Mouse (Mus musculus) forebrain, postnatal 0 days (tissue): Measurements from ENCODE around the gene Rgs6. TPM values are rescaled to one million over a fixed set of nuclear protein-coding genes. Genes with fewer than 3 reads are reported as not detected.
A peak's percentile ranks its signal among the peaks of the same experiment; 100 is the strongest.

ENCODE experiments used
- ATAC-seq: fragments of 200-750 bp; cut with Nextera tagmentation; 2 replicates; pipeline ENCODE4 v1.8.0; 2017; ENCODE audit warnings: mild to moderate bottlenecking, moderate library complexity
- DNase-seq: peaks from one replicate; pipeline ENCODE4 v3.0.0-alpha.2; 2015
- H3K27ac ChIP-seq: fragments of 300-500 bp; sonication (generic); 2 replicates; pipeline ENCODE4 v1.5.1; 2014; ENCODE audit warnings: low read depth, mild to moderate bottlenecking, antibody characterized with exemption, low read length, moderate library complexity, mixed read lengths
- H3K27me3 ChIP-seq: fragments of 300-500 bp; sonication (generic); 2 replicates; pipeline ENCODE4 v1.6.1; 2014; ENCODE audit warnings: mild to moderate bottlenecking, low read length, mixed read lengths; ENCODE audit not compliant: insufficient read depth
- H3K36me3 ChIP-seq: fragments of 300-500 bp; sonication (generic); 2 replicates; pipeline ENCODE4 v1.6.1; 2014; ENCODE audit warnings: mild to moderate bottlenecking, moderate library complexity; ENCODE audit not compliant: insufficient read depth
- H3K4me1 ChIP-seq: fragments of 300-500 bp; sonication (generic); 2 replicates; pipeline ENCODE4 v1.6.1; 2014; ENCODE audit warnings: antibody characterized with exemption; ENCODE audit not compliant: insufficient read depth
- H3K4me2 ChIP-seq: fragments of 300-500 bp; sonication (generic); 2 replicates; pipeline ENCODE4 v1.6.1; 2014; ENCODE audit warnings: low read depth, mild to moderate bottlenecking, moderate library complexity
- H3K4me3 ChIP-seq: fragments of 300-500 bp; sonication (generic); 2 replicates; pipeline ENCODE4 v1.5.1; 2014; ENCODE audit warnings: low read depth, low read length, mixed read lengths
- H3K9ac ChIP-seq: fragments of 300-500 bp; sonication (generic); 2 replicates; pipeline ENCODE4 v1.6.1; 2014; ENCODE audit warnings: mild to moderate bottlenecking
- H3K9me3 ChIP-seq: fragments of 300-500 bp; sonication (generic); 2 replicates; pipeline ENCODE4 v1.6.1; 2016; ENCODE audit warnings: low read length
- CTCF ChIP-seq: sonication (generic); IDR thresholded peaks from 2 replicates; pipeline ENCODE4 v1.5.1; 2016; ENCODE audit warnings: antibody characterized with exemption, control low read depth, low read depth
- WGBS: fragments of 180-500 bp; shearing (Covaris S2); extraction: QIAGEN DNeasy Blood & Tissue Kit; methylation state at CpG from one replicate; pipeline ENCODE4 v1.1.7; 2014; 5-methylcytosine and 5-hydroxymethylcytosine counted together
- polyA plus RNA-seq: library from polyadenylated mRNA; unstranded; fragments of >200 nt; fragmentation: Nextera tagmentation; extraction: Ambion mirVana; gene quantifications from 2 replicates; pipeline ENCODE4 v1.2.1, GENCODE M21; 2015
- total RNA-seq: library from RNA; depleted of rRNA; stranded (reverse); fragments of >200 nt; gene quantifications from 2 replicates; pipeline ENCODE4 v1.2.3, GENCODE M21; 2014

Gene Rgs6
- total and polyA plus RNA-seq, 2 experiments from 2014 or later: 16.8 to 19.6 TPM

- no peaks in the 10 kb centered on the region for H3K36me3 ChIP-seq
- H3K9ac ChIP-seq: no peak overlapping the region
- 30% methylated on average over 12 of the region's 12 CpGs for WGBS
- TF ChIP-seq CTCF: no peak
- no peak overlapping the region for H3K27ac ChIP-seq
- H3K4me3 ChIP-seq: no peak overlapping the region
- H3K4me1 ChIP-seq: peaks cover 9% of the 10 kb centered on the region; the same call in 1 of the 2 replicates
- no peaks in the 10 kb centered on the region for H3K9me3 ChIP-seq
- ATAC-seq (peak; percentile 81), DNase-seq (peak; percentile 45)
- no peak overlapping the region for H3K4me2 ChIP-seq
- no peaks in the 10 kb centered on the region for H3K27me3 ChIP-seq
Measured at GRCm38 (mm10) chr12:83169495-83170209, 581.6 kb downstream of the Rgs6 start.

DNA sequence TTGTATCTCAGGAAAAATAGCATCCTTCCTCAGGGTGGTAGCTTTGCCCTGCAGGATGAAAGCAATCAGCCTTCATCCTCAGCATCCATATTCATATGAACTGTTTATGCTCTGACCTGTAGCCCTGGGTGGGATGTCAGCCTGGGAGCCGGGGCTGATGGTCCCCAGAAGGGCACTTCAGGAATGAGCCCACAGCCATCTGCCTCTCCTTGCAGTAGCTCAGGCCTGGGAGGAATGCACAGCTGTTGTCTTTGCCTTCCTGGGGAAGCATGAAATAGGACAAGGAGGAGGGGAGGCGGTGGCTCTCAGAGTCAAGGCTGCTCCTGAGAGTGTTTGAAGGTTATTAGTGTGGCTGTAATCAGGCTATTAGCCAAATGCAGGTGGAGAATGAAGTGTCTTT lies 590.7 kb downstream of the Rgs6 start:
- Histone ChIP-seq H3K36me3 (no peaks in the 10 kb centered on the region), H3K27me3 (no peaks in the 10 kb centered on the region), H3K4me2 (no peak overlapping the region), H3K4me1 (no peaks in the 10 kb centered on the region), H3K9me3 (no peaks in the 10 kb centered on the region), H3K9ac (no peak overlapping the region), H3K4me3 (no peak overlapping the region), H3K27ac (no peak overlapping the region)
- TF ChIP-seq CTCF: no peak
- DNase-seq (no peak), ATAC-seq (no peak)
- WGBS: 64% methylated on average over 2 of the region's 2 CpGs

- Histone ChIP-seq H3K27me3 (no peaks in the 10 kb centered on the region), H3K27ac (no peak overlapping the region), H3K36me3 (no peaks in the 10 kb centered on the region), H3K4me1 (no peaks in the 10 kb centered on the region), H3K9ac (no peak overlapping the region), H3K4me3 (no peak overlapping the region), H3K4me2 (no peak overlapping the region), H3K9me3 (no peaks in the 10 kb centered on the region)
- 26% methylated on average over 1 of the region's 1 CpGs for WGBS
- TF ChIP-seq CTCF: no peak
- DNase-seq (no peak), ATAC-seq (no peak)
Measured at GRCm38 (mm10) chr12:83179860-83180259, 591.8 kb downstream of the Rgs6 start.

- Histone ChIP-seq H3K36me3 (no peaks in the 10 kb centered on the region), H3K27ac (no peak overlapping the region), H3K4me1 (no peaks in the 10 kb centered on the region), H3K27me3 (no peaks in the 10 kb centered on the region), H3K9me3 (no peaks in the 10 kb centered on the region), H3K9ac (no peak overlapping the region), H3K4me3 (no peak overlapping the region), H3K4me2 (no peak overlapping the region)
- no peak for DNase-seq
- 78% methylated on average over 6 of the region's 6 CpGs for WGBS
- no peak for TF ChIP-seq CTCF
- no peak for ATAC-seq
Measured at GRCm38 (mm10) chr12:83180561-83180960, 592.5 kb downstream of the Rgs6 start.

DNA sequence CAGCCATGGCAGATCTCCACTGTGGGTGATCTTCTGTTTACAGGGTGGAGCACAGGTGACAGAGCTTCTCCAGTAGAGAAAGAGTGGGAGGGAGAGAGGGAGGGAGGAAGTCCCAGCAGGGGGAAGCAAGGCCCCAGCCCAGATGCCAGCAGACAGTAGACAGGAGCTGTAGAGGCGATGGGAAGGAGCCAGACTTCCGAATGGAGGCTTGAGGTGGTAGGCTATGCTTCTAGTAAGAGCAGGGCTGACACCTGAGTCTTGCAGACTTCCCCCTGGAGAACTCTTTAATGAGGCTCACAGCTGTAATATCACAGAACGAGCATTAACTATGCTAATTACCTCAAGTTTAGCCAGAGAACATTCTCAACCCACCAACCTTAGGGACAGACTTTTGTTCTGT lies 613.6 kb downstream of the Rgs6 start:
- WGBS: 40% methylated on average over 3 of the region's 3 CpGs
- no peak overlapping the region for H3K9ac ChIP-seq
- no peak overlapping the region for H3K4me2 ChIP-seq
- DNase-seq (no peak), ATAC-seq (no peak)
- no peak overlapping the region for H3K27ac ChIP-seq
- no peaks in the 10 kb centered on the region for H3K9me3 ChIP-seq
- no peaks in the 10 kb centered on the region for H3K36me3 ChIP-seq
- no peaks in the 10 kb centered on the region for H3K4me1 ChIP-seq
- no peak for TF ChIP-seq CTCF
- H3K27me3 ChIP-seq: no peaks in the 10 kb centered on the region
- H3K4me3 ChIP-seq: no peak overlapping the region

DNA sequence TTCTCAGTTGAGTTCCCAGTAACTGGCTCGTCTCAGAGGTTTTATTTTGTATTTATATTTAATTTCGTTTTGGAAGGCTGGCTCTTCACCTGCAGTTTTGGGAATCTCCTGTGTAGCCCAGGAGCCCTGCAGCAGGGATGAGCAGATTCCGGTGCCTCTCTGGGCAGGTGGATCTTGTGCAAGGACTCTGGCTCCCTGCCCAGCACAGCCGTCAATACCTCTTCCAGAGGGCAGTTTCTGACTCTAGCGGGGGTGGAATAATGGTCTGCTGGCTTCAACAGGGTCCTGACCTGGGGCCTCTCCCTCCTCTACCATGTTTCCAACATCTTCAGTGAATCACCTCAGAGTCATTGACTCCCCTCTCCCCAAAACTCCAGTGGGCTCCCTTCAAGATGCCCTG lies 616.3 kb downstream of the Rgs6 start:
- ATAC-seq (no peak), DNase-seq (no peak)
- H3K9me3 ChIP-seq: no peaks in the 10 kb centered on the region
- no peaks in the 10 kb centered on the region for H3K36me3 ChIP-seq
- TF ChIP-seq CTCF: no peak
- H3K4me1 ChIP-seq: peaks cover 9% of the 10 kb centered on the region
- H3K9ac ChIP-seq: no peak overlapping the region
- H3K4me3 ChIP-seq: no peak overlapping the region
- H3K27me3 ChIP-seq: no peaks in the 10 kb centered on the region
- no peak overlapping the region for H3K27ac ChIP-seq
- no peak overlapping the region for H3K4me2 ChIP-seq
- WGBS: 64% methylated on average over 5 of the region's 5 CpGs

GRCm38 (mm10) chr12:83206866-83207265 lies 618.8 kb downstream of the Rgs6 start:
- ATAC-seq (no peak), DNase-seq (no peak)
- Histone ChIP-seq H3K36me3 (no peaks in the 10 kb centered on the region), H3K9ac (no peak overlapping the region), H3K27me3 (no peaks in the 10 kb centered on the region), H3K4me1 (peaks cover 9% of the 10 kb centered on the region), H3K4me3 (no peak overlapping the region), H3K4me2 (no peak overlapping the region), H3K27ac (no peak overlapping the region), H3K9me3 (no peaks in the 10 kb centered on the region)
- 78% methylated on average over 6 of the region's 6 CpGs for WGBS
- TF ChIP-seq CTCF: no peak
